In genomic region chr17:27644572-27644971, GRCm38 (mm10) we compare ENCODE assay signal across 17 mouse cellular contexts. TPM values are rescaled to one million over a fixed set of nuclear protein-coding genes. Genes with fewer than 3 reads are reported as not detected.
A peak's percentile ranks its signal among the peaks of the same experiment; 100 is the strongest.
DNase-seq lines count a peak whose midpoint lies in the region; ATAC-seq and TF ChIP-seq lines count a peak whose summit lies in the region.
"Had no signal": no experiment of that assay in that cellular context is flagged by ENCODE, and none has a peak within 500 bp of the region (broad histone marks: within the 10 kb centered on the region; RNA-seq: fewer than 3 reads in every experiment).

No protein-coding gene starts in this region.

- no peak for TF ChIP-seq POLR2A in liver, adult 2 months (IDR thresholded peaks at IDR 0.05; ENCODE audit: extremely low read depth, insufficient read depth, low read length)

- H3K4me2 ChIP-seq in forebrain, postnatal 0 days (ENCODE audit: low read depth) = no peak overlapping the region
- no peak overlapping the region for H3K4me2 ChIP-seq in forebrain, embryonic 11.5 days (ENCODE audit: low read depth, low read length, severe bottlenecking)
- no peak overlapping the region for H3K4me2 ChIP-seq in hindbrain, embryonic 14.5 days (replicated peaks)
- H3K4me2 ChIP-seq: heart, embryonic 15.5 days; hindbrain, embryonic 13.5 days; kidney, embryonic 15.5 days; lung, embryonic 15.5 days had no signal

- peaks cover 12% of the 10 kb centered on the region; the same call in 1 of the 2 replicates for H3K4me1 ChIP-seq in forebrain, postnatal 0 days (ENCODE audit: insufficient read depth)
- no peaks in the 10 kb centered on the region for H3K4me1 ChIP-seq in forebrain, embryonic 11.5 days (replicated peaks; ENCODE audit: control insufficient read depth, insufficient read depth, low read length)
- peaks cover 11% of the 10 kb centered on the region; the same call in 1 of the 2 replicates for H3K4me1 ChIP-seq in liver, adult 2 months (ENCODE audit: control insufficient read depth, insufficient read depth, low read length)
- peaks cover 39% of the 10 kb centered on the region for H3K4me1 ChIP-seq in E14TG2a.4 (replicated peaks; ENCODE audit: low read depth, low read length)
- peaks cover 5% of the 10 kb centered on the region; the same call in 1 of the 2 replicates for H3K4me1 ChIP-seq in hindbrain, embryonic 14.5 days (replicated peaks; ENCODE audit: control insufficient read depth, insufficient read depth, low read length)

- DNase-seq in forebrain, postnatal 0 days = no peak
- no peak for DNase-seq in forebrain, embryonic 11.5 days (ENCODE audit: low spot score)
- peak; percentile 60 for DNase-seq in liver, adult 2 months (ENCODE audit: extremely low read depth, low read depth, low spot score)
- DNase-seq in liver = no peak
- DNase-seq in R1 (ENCODE audit: low read depth, low spot score) = peak; percentile 77
- DNase-seq in hindbrain, embryonic 14.5 days (ENCODE audit: low spot score) = no peak
- DNase-seq: adrenal gland, postnatal 14 days; left cerebral cortex, postnatal 4 days had no signal

- no peak overlapping the region for H3K4me3 ChIP-seq in forebrain, postnatal 0 days (ENCODE audit: low read depth, low read length)
- H3K4me3 ChIP-seq in forebrain, embryonic 11.5 days (ENCODE audit: low read depth, low read length) = no peak overlapping the region
- no peak overlapping the region for H3K4me3 ChIP-seq in liver, adult 2 months (ENCODE audit: insufficient read depth, low read depth, low read length)
- no peak overlapping the region for H3K4me3 ChIP-seq in E14TG2a.4 (replicated peaks; ENCODE audit: low read length)
- no peak overlapping the region for H3K4me3 ChIP-seq in hindbrain, embryonic 14.5 days (replicated peaks; ENCODE audit: low read length)
- H3K4me3 ChIP-seq: embryonic facial prominence, embryonic 10.5 days; heart, embryonic 15.5 days; hindbrain, embryonic 13.5 days; kidney, embryonic 15.5 days; lung, embryonic 15.5 days had no signal

- 39% methylated on average over 2 of the region's 2 CpGs for WGBS in forebrain, postnatal 0 days
- 29% methylated on average over 2 of the region's 2 CpGs for WGBS in forebrain, embryonic 11.5 days
- 22% methylated on average over 2 of the region's 2 CpGs for WGBS in liver, adult 2 months
- 41% methylated on average over 2 of the region's 2 CpGs for WGBS in hindbrain, embryonic 14.5 days

- H3K27me3 ChIP-seq in forebrain, postnatal 0 days (ENCODE audit: insufficient read depth, low read length) = no peaks in the 10 kb centered on the region
- no peaks in the 10 kb centered on the region for H3K27me3 ChIP-seq in forebrain, embryonic 11.5 days (ENCODE audit: control insufficient read depth, insufficient read depth, low read length)
- H3K27me3 ChIP-seq in liver, adult 2 months (ENCODE audit: control insufficient read depth, insufficient read depth, low read length) = no peaks in the 10 kb centered on the region
- peaks cover 16% of the 10 kb centered on the region for H3K27me3 ChIP-seq in E14TG2a.4 (ENCODE audit: insufficient read depth, low read length)
- no peaks in the 10 kb centered on the region for H3K27me3 ChIP-seq in hindbrain, embryonic 14.5 days (ENCODE audit: control insufficient read depth, insufficient read depth, low read length)
- H3K27me3 ChIP-seq: heart, embryonic 15.5 days; hindbrain, embryonic 13.5 days; kidney, embryonic 15.5 days had no signal

- no peak overlapping the region for H3K27ac ChIP-seq in forebrain, postnatal 0 days (ENCODE audit: low read depth, low read length)
- H3K27ac ChIP-seq in forebrain, embryonic 11.5 days (ENCODE audit: low read depth, low read length) = no peak overlapping the region
- H3K27ac ChIP-seq in liver, adult 2 months (replicated peaks; ENCODE audit: insufficient read depth, low read depth, low read length) = no peak overlapping the region
- H3K27ac ChIP-seq in hindbrain, embryonic 14.5 days = no peak overlapping the region
- H3K27ac ChIP-seq: embryonic facial prominence, embryonic 10.5 days; heart, embryonic 15.5 days; kidney, embryonic 15.5 days; lung, embryonic 15.5 days had no signal

- H3K36me3 ChIP-seq in forebrain, postnatal 0 days (ENCODE audit: insufficient read depth) = no peaks in the 10 kb centered on the region
- H3K36me3 ChIP-seq in forebrain, embryonic 11.5 days (ENCODE audit: control insufficient read depth, insufficient read depth, low read length) = no peaks in the 10 kb centered on the region
- no peaks in the 10 kb centered on the region for H3K36me3 ChIP-seq in liver, adult 2 months (ENCODE audit: control insufficient read depth, insufficient read depth, low read length)
- H3K36me3 ChIP-seq in E14TG2a.4 (ENCODE audit: insufficient read depth, low read length) = no peaks in the 10 kb centered on the region
- H3K36me3 ChIP-seq in hindbrain, embryonic 14.5 days (replicated peaks; ENCODE audit: control insufficient read depth, insufficient read depth) = no peaks in the 10 kb centered on the region
- H3K36me3 ChIP-seq: embryonic facial prominence, embryonic 10.5 days; heart, embryonic 15.5 days; hindbrain, embryonic 13.5 days; kidney, embryonic 15.5 days; lung, embryonic 15.5 days had no signal

- H3K9ac ChIP-seq in forebrain, postnatal 0 days = no peak overlapping the region
- H3K9ac ChIP-seq in forebrain, embryonic 11.5 days (ENCODE audit: low read length) = no peak overlapping the region
- no peak overlapping the region for H3K9ac ChIP-seq in liver, adult 2 months (ENCODE audit: low read depth, low read length)
- no peak overlapping the region for H3K9ac ChIP-seq in hindbrain, embryonic 14.5 days
- H3K9ac ChIP-seq: heart, embryonic 15.5 days; hindbrain, embryonic 13.5 days; kidney, embryonic 15.5 days; lung, embryonic 15.5 days had no signal

- peak; percentile 40; the same call in 1 of the 2 replicates for TF ChIP-seq CTCF in forebrain, postnatal 0 days (IDR thresholded peaks at IDR 0.05; ENCODE audit: low read depth)
- peak; percentile 34; the same call in 1 of the 2 replicates for TF ChIP-seq CTCF in liver, adult 2 months (IDR thresholded peaks at IDR 0.05; ENCODE audit: low read depth, low read length)
- TF ChIP-seq CTCF in E14TG2a.4 (conservative IDR thresholded peaks at IDR 0.05; ENCODE audit: low read length) = peak; percentile 87

- H3K79me2 ChIP-seq in liver, adult 2 months (ENCODE audit: control insufficient read depth, insufficient read depth, low read length) = no peaks in the 10 kb centered on the region

- H3K9me3 ChIP-seq in forebrain, postnatal 0 days (ENCODE audit: low read length) = no peaks in the 10 kb centered on the region
- H3K9me3 ChIP-seq in forebrain, embryonic 11.5 days (ENCODE audit: control insufficient read depth, low read length) = no peaks in the 10 kb centered on the region
- H3K9me3 ChIP-seq in E14TG2a.4 (ENCODE audit: low read length) = peaks cover 3% of the 10 kb centered on the region; the same call in 1 of the 2 replicates
- H3K9me3 ChIP-seq in hindbrain, embryonic 14.5 days (ENCODE audit: control insufficient read depth, low read length) = no peaks in the 10 kb centered on the region
- H3K9me3 ChIP-seq: embryonic facial prominence, embryonic 10.5 days; heart, embryonic 15.5 days; hindbrain, embryonic 13.5 days; kidney, embryonic 15.5 days; lung, embryonic 15.5 days had no signal

- no peak for ATAC-seq in forebrain, postnatal 0 days
- no peak for ATAC-seq in forebrain, embryonic 11.5 days (replicated peaks; ENCODE audit: low FRiP score)
- ATAC-seq in hindbrain, embryonic 14.5 days (ENCODE audit: low FRiP score) = no peak

RNA-seq across cellular contexts. Expression of gene Rps10, which starts 8.1 kb away (rescaled TPM):
- 1,348 and 1,517 TPM in 2 replicates for total RNA-seq in forebrain, postnatal 0 days (2014; rRNA removed)
- 502 and 620 TPM in 2 replicates for polyA plus RNA-seq in forebrain, postnatal 0 days (2015; fragmentation: Nextera tagmentation; extraction: Ambion mirVana)
- polyA plus RNA-seq in forebrain, embryonic 11.5 days (2014; fragmentation: Nextera tagmentation; extraction: Ambion mirVana) = 803 and 835 TPM in 2 replicates
- total RNA-seq in liver, adult 2 months (2014; rRNA removed) = 416 and 461 TPM in 2 replicates
- 407 and 437 TPM in 2 replicates for polyA plus RNA-seq in liver, adult 2 months (2012; rRNA removed)
- polyA plus RNA-seq in hindbrain, embryonic 14.5 days (2014; fragmentation: Nextera tagmentation; extraction: Ambion mirVana) = 489 and 624 TPM in 2 replicates

RNA-seq across cellular contexts. Expression of gene RPS10-NUDT3, which starts 9.6 kb away (rescaled TPM):
- not detected in 2 replicates for total RNA-seq in forebrain, postnatal 0 days (2014; rRNA removed)
- polyA plus RNA-seq in forebrain, postnatal 0 days (2015; fragmentation: Nextera tagmentation; extraction: Ambion mirVana) = not detected in 2 replicates
- polyA plus RNA-seq in forebrain, embryonic 11.5 days (2014; fragmentation: Nextera tagmentation; extraction: Ambion mirVana) = not detected in 2 replicates
- not detected in 2 replicates for total RNA-seq in liver, adult 2 months (2014; rRNA removed)
- not detected in 2 replicates for polyA plus RNA-seq in liver, adult 2 months (2012; rRNA removed)
- polyA plus RNA-seq in hindbrain, embryonic 14.5 days (2014; fragmentation: Nextera tagmentation; extraction: Ambion mirVana) = not detected in 2 replicates
- total RNA-seq: adrenal gland, postnatal 14 days; layer of hippocampus, postnatal 14 days; left cerebral cortex, postnatal 4 days had no signal
- polyA plus RNA-seq: embryonic facial prominence, embryonic 10.5 days; gonadal fat pad, adult 2 months; heart, embryonic 15.5 days; hindbrain, embryonic 13.5 days; kidney, embryonic 15.5 days; lung, embryonic 15.5 days; spleen, adult 2 months had no signal

RNA-seq across cellular contexts. Expression of gene Pacsin1, which starts 10.7 kb away (rescaled TPM):
- total RNA-seq in forebrain, postnatal 0 days (2014; rRNA removed) = 29.3 and 38.7 TPM in 2 replicates
- 42.5 and 62.5 TPM in 2 replicates for polyA plus RNA-seq in forebrain, postnatal 0 days (2015; fragmentation: Nextera tagmentation; extraction: Ambion mirVana)
- 4.7 and 5.3 TPM in 2 replicates for polyA plus RNA-seq in forebrain, embryonic 11.5 days (2014; fragmentation: Nextera tagmentation; extraction: Ambion mirVana)
- 0.27 TPM in 1 of 2 replicates, not detected in the other for total RNA-seq in liver, adult 2 months (2014; rRNA removed)
- 0.16 and 0.23 TPM in 2 replicates for polyA plus RNA-seq in liver, adult 2 months (2012; rRNA removed)
- polyA plus RNA-seq in hindbrain, embryonic 14.5 days (2014; fragmentation: Nextera tagmentation; extraction: Ambion mirVana) = 44.5 and 51.7 TPM in 2 replicates

RNA-seq across cellular contexts. Expression of gene Nudt3, which starts 21.3 kb away (rescaled TPM):
- total RNA-seq in forebrain, postnatal 0 days (2014; rRNA removed) = 324 and 329 TPM in 2 replicates
- 249 TPM in 2 replicates for polyA plus RNA-seq in forebrain, postnatal 0 days (2015; fragmentation: Nextera tagmentation; extraction: Ambion mirVana)
- polyA plus RNA-seq in forebrain, embryonic 11.5 days (2014; fragmentation: Nextera tagmentation; extraction: Ambion mirVana) = 50.5 and 56.8 TPM in 2 replicates
- total RNA-seq in liver, adult 2 months (2014; rRNA removed) = 19.5 and 21.1 TPM in 2 replicates
- 23.5 and 25.5 TPM in 2 replicates for polyA plus RNA-seq in liver, adult 2 months (2012; rRNA removed)
- 107 and 115 TPM in 2 replicates for polyA plus RNA-seq in hindbrain, embryonic 14.5 days (2014; fragmentation: Nextera tagmentation; extraction: Ambion mirVana)

Comparison
In these comparisons a context has a peak if more than half of its experiments do, and no peak if none do; other contexts are left out.
1. DNase-seq: peak in liver, adult 2 months (single experiment) and R1 (single experiment); none in forebrain, postnatal 0 days (single experiment), forebrain, embryonic 11.5 days (single experiment), liver (single experiment) and hindbrain, embryonic 14.5 days (single experiment).
2. CTCF ChIP-seq: peak in every context shown above with its lines; median percentile 87 in E14TG2a.4; 40 in forebrain, postnatal 0 days; 34 in liver, adult 2 months.